Mouse (Mus musculus): ENCODE measurements around the gene Upk3a.

GRCm38 (mm10) chr15:84968534-84968933 lies 48.4 kb upstream of the Upk3a start:
- TF ChIP-seq CTCF (IDR thresholded peaks at IDR 0.05; ENCODE audit: low read depth): no peak
- no peak for TF ChIP-seq EP300 (IDR thresholded peaks at IDR 0.05; ENCODE audit: low read depth)

All from liver, embryonic 14.5 days (tissue).